Mouse (Mus musculus) telencephalon, adult 2 months (tissue): ENCODE results near the gene Sycn.

ENCODE experiments used
- DNase-seq: peaks from one replicate; pipeline ENCODE4 v3.0.0-alpha.2; 2011; ENCODE audit warnings: low read depth, low spot score

The Sycn gene

GRCm38 (mm10) chr7:28585001-28585400 is 44.3 kb downstream of the Sycn start:
- DNase-seq: no peak

- no peak for DNase-seq
Measured at GRCm38 (mm10) chr7:28586663-28587411, 46.2 kb downstream of the Sycn start.

GRCm38 (mm10) chr7:28587644-28588043 is 47.0 kb downstream of the Sycn start:
- DNase-seq: no peak
